Mouse (Mus musculus) intestine, embryonic 14.5 days (tissue): ENCODE results near the gene Tbc1d17. TPM values are rescaled to one million over a fixed set of nuclear protein-coding genes. Genes with fewer than 3 reads are reported as not detected.
A peak's percentile ranks its signal among the peaks of the same experiment; 100 is the strongest.

ENCODE experiments used
- ATAC-seq: fragments of 200-750 bp; cut with Nextera tagmentation; replicated peaks from 2 replicates; pipeline ENCODE4 v1.8.0; 2017; ENCODE audit warnings: low read depth, moderate number of reproducible peaks, moderate TSS enrichment, moderate library complexity; ENCODE audit not compliant: low FRiP score, low TSS enrichment
- DNase-seq: peaks from one replicate; pipeline ENCODE4 v3.0.0-alpha.2; 2018; ENCODE audit warnings: low spot score
- H3K27ac ChIP-seq: fragments of 300-500 bp; sonication (generic); 2 replicates; pipeline ENCODE4 v1.5.1; 2014; ENCODE audit warnings: low read depth, mild to moderate bottlenecking, control low read depth
- H3K27me3 ChIP-seq: fragments of 300-500 bp; sonication (generic); replicated peaks from 2 replicates; pipeline ENCODE4 v1.6.1; 2014; ENCODE audit warnings: low read length, control low read depth; ENCODE audit not compliant: control insufficient read depth, insufficient read depth
- H3K36me3 ChIP-seq: fragments of 300-500 bp; sonication (generic); 2 replicates; pipeline ENCODE4 v1.6.1; 2014; ENCODE audit warnings: low read length, control low read depth; ENCODE audit not compliant: control insufficient read depth, insufficient read depth
- H3K4me1 ChIP-seq: fragments of 300-500 bp; sonication (generic); replicated peaks from 2 replicates; pipeline ENCODE4 v1.6.1; 2014; ENCODE audit warnings: low read length, control low read depth, mixed read lengths; ENCODE audit not compliant: control insufficient read depth, insufficient read depth
- H3K4me2 ChIP-seq: fragments of 300-500 bp; sonication (generic); 2 replicates; pipeline ENCODE4 v1.6.1; 2014; ENCODE audit warnings: low read length
- H3K4me3 ChIP-seq: fragments of 300-500 bp; sonication (generic); 2 replicates; pipeline ENCODE4 v1.5.1; 2014; ENCODE audit warnings: low read depth, low read length, control low read depth, mixed read lengths
- H3K9ac ChIP-seq: fragments of 300-500 bp; sonication (generic); 2 replicates; pipeline ENCODE4 v1.6.1; 2014; ENCODE audit warnings: mild to moderate bottlenecking, low read length
- H3K9me3 ChIP-seq: fragments of 300-500 bp; sonication (generic); 2 replicates; pipeline ENCODE4 v1.6.1; 2016; ENCODE audit warnings: low read length, control low read depth; ENCODE audit not compliant: control insufficient read depth
- WGBS: fragments of 180-500 bp; shearing (Covaris S2); extraction: QIAGEN DNeasy Blood & Tissue Kit; methylation state at CpG from one replicate; pipeline ENCODE4 v1.1.7; 2014; 5-methylcytosine and 5-hydroxymethylcytosine counted together
- polyA plus RNA-seq: library from polyadenylated mRNA; unstranded; fragments of >200 nt; fragmentation: Nextera tagmentation; extraction: Ambion mirVana; gene quantifications from 2 replicates; pipeline ENCODE4 v1.2.1, GENCODE M21; 2014

The Tbc1d17 gene
- polyA plus RNA-seq, 1 experiment from 2014 or later, result 72.4 TPM

DNA sequence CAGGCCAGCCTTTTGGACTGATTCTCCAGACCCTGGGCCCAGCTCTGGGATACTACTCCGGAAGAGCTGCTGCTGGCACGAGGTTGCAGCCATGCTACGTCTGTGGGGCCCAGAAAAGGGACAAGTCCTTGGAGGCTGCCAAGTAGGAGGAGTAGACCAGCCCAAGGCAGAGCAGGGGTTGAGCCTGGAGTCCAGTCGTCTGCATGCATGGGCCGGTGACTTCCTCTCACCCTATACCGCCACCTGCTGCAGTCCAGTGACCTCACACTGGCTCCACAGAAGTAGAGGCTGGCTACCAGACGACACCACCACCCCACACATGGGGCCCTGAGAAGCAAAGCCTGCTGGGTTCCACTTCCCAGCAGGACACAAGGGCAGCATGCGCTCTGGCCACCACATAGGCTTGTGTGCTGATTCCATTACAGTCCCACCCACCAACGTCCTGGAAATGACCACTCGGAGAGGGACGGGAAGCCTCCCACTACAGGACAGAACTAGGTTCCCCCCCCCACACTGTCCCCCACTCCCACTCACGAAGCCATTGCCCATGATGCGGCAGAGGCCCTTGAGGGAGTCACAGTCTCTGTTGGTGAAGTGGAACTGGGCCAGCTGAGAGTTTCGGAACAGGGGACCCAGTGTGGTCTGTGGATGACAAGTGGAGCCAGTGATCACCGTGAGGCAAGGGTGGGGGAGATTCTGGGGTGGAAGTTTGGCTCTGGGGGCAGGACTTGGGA lies 17.6 kb upstream of the Tbc1d17 start:
- peak overlapping the region; percentile 38; the same call in 1 of the 2 replicates for H3K27ac ChIP-seq
- no peaks in the 10 kb centered on the region for H3K9me3 ChIP-seq
- peaks cover 41% of the 10 kb centered on the region for H3K4me1 ChIP-seq
- peaks cover 52% of the 10 kb centered on the region for H3K36me3 ChIP-seq
- ATAC-seq, result no peak
- peak overlapping the region; percentile 79 for H3K4me2 ChIP-seq
- 45% methylated on average over 15 of the region's 15 CpGs for WGBS
- no peaks in the 10 kb centered on the region for H3K27me3 ChIP-seq
- no peak for DNase-seq
- peak overlapping the region; percentile 21; the same call in 1 of the 2 replicates for H3K4me3 ChIP-seq
- H3K9ac ChIP-seq, result peak overlapping the region; percentile 29; the same call in 1 of the 2 replicates

DNA sequence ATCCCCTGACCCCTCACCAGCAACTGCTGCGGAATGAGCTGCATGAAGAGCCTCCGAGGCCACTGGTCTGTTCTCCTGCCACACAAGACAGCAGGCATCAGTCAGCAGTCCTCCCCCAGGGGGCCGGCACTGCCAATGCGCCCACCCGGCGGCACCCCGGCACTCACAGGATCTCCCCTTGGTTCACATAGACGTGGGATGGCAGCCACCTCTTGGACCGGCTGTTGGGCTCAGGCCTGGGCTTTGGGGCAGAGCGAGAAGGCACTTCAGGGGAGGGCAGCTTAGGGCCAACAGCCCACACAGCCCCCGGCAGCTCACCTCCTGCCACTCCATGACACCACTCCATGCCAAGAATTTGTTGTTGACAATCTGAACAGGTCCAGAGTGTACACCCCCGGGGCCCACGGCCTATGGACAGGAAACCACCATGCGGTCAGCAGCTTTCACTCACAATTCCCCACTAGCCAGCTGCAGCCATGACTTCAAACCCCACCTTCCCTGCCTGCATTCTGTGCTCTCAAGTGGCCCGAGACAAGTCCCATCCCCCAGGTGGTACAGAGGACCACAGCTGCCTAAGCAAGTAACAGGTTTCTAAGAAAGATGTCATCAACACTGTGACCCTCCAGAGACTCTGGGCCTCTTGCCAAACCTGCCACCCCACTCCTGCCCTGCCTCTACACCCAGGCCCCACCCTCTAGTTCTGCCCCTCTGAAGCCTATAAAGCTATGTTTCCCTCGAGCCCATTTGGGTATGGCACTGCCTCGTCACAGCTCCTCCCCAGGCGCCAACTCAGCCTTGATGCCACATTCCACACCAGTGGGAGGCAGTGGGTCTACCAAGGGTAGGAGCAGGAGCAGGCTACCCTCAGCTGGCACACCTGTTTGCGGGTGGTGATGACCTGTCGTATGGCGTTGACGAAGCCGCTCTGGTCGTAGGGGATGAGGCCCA lies 16.0 kb upstream of the Tbc1d17 start:
- no peak overlapping the region for H3K9ac ChIP-seq
- DNase-seq (no peak), ATAC-seq (no peak)
- peaks cover 49% of the 10 kb centered on the region for H3K4me1 ChIP-seq
- H3K27ac ChIP-seq, result no peak overlapping the region
- no peaks in the 10 kb centered on the region for H3K9me3 ChIP-seq
- no peaks in the 10 kb centered on the region for H3K27me3 ChIP-seq
- H3K36me3 ChIP-seq, result peaks cover 56% of the 10 kb centered on the region
- WGBS, result 82% methylated on average over 24 of the region's 24 CpGs
- H3K4me2 ChIP-seq, result no peak overlapping the region
- H3K4me3 ChIP-seq, result no peak overlapping the region

DNA sequence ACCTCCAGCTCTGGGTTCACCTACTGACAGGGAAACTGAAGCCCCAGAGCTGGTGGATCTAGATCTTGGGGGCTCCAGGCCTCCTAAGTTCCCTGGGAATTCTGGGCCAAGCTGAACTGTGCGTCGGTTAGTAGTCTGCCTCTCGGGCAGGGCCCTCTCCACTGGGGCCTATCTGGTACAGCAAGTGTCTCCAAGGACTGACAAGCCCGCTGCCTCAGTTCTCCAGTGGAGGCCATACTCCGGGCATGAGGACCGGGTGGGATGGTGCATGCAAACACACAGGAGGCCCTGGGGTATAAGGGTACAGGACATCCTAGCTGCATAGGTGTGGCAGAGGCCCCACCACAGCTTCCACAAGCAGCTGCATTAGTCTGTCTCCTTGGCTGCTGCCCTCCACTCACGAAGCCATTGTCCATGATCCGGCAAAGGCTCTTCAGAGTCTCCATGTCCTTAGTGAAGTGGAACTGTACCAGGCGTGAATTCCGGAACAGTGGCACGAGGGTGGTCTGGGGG lies 15.2 kb upstream of the Tbc1d17 start:
- Histone ChIP-seq H3K36me3 (peaks cover 56% of the 10 kb centered on the region), H3K27ac (no peak overlapping the region)

DNA sequence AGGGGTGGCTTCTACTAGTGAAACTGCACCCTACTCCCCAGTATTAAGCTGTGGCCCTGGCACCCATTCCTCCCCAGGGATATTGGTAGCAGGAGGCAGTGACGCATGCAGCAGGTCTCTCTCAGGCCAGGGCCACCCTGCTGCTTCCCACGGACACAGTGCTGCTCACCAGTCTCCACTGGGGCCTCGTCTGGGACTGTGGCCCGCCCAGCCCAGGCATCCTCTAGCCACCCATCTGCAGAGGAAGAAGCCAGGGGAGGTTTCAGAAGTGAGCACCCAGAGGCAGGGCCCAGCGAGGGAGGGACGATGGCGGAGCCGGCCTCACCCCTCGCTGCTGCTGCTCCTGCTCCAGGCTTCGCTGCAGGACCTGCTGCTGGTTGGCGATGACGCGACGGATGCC lies 14.3 kb upstream of the Tbc1d17 start:
- ATAC-seq (no peak), DNase-seq (no peak)
- no peak overlapping the region for H3K4me2 ChIP-seq
- WGBS, result 87% methylated on average over 14 of the region's 14 CpGs
- no peak overlapping the region for H3K9ac ChIP-seq
- H3K9me3 ChIP-seq, result no peaks in the 10 kb centered on the region
- no peaks in the 10 kb centered on the region for H3K27me3 ChIP-seq
- peaks cover 56% of the 10 kb centered on the region for H3K36me3 ChIP-seq
- no peak overlapping the region for H3K4me3 ChIP-seq
- peaks cover 47% of the 10 kb centered on the region for H3K4me1 ChIP-seq
- no peak overlapping the region for H3K27ac ChIP-seq

More for the DNA sequence above, 15.2 kb upstream of the Tbc1d17 start:
- DNase-seq (no peak), ATAC-seq (no peak)
- Histone ChIP-seq H3K9me3 (no peaks in the 10 kb centered on the region), H3K9ac (no peak overlapping the region), H3K27me3 (no peaks in the 10 kb centered on the region), H3K4me2 (no peak overlapping the region), H3K4me1 (peaks cover 49% of the 10 kb centered on the region), H3K4me3 (no peak overlapping the region)
- WGBS, result 88% methylated on average over 11 of the region's 11 CpGs

- Histone ChIP-seq H3K36me3 (peaks cover 56% of the 10 kb centered on the region), H3K4me2 (no peak overlapping the region), H3K4me3 (no peak overlapping the region), H3K9me3 (no peaks in the 10 kb centered on the region), H3K27ac (no peak overlapping the region), H3K27me3 (no peaks in the 10 kb centered on the region), H3K9ac (no peak overlapping the region), H3K4me1 (peaks cover 47% of the 10 kb centered on the region)
- ATAC-seq, result no peak
- no peak for DNase-seq
- WGBS, result 69% methylated on average over 8 of the region's 8 CpGs
These were observed 13.6 kb upstream of the Tbc1d17 start for GRCm38 (mm10) chr7:44862434-44862833.

GRCm38 (mm10) chr7:44861429-44861816 lies 12.5 kb upstream of the Tbc1d17 start:
- no peaks in the 10 kb centered on the region for H3K27me3 ChIP-seq
- H3K4me1 ChIP-seq, result peaks cover 42% of the 10 kb centered on the region
- H3K36me3 ChIP-seq, result peaks cover 51% of the 10 kb centered on the region
- ATAC-seq (no peak), DNase-seq (no peak)
- no peaks in the 10 kb centered on the region for H3K9me3 ChIP-seq
- H3K27ac ChIP-seq, result no peak overlapping the region
- H3K4me3 ChIP-seq, result no peak overlapping the region
- H3K4me2 ChIP-seq, result no peak overlapping the region
- WGBS, result 83% methylated on average over 14 of the region's 14 CpGs
- H3K9ac ChIP-seq, result no peak overlapping the region

DNA sequence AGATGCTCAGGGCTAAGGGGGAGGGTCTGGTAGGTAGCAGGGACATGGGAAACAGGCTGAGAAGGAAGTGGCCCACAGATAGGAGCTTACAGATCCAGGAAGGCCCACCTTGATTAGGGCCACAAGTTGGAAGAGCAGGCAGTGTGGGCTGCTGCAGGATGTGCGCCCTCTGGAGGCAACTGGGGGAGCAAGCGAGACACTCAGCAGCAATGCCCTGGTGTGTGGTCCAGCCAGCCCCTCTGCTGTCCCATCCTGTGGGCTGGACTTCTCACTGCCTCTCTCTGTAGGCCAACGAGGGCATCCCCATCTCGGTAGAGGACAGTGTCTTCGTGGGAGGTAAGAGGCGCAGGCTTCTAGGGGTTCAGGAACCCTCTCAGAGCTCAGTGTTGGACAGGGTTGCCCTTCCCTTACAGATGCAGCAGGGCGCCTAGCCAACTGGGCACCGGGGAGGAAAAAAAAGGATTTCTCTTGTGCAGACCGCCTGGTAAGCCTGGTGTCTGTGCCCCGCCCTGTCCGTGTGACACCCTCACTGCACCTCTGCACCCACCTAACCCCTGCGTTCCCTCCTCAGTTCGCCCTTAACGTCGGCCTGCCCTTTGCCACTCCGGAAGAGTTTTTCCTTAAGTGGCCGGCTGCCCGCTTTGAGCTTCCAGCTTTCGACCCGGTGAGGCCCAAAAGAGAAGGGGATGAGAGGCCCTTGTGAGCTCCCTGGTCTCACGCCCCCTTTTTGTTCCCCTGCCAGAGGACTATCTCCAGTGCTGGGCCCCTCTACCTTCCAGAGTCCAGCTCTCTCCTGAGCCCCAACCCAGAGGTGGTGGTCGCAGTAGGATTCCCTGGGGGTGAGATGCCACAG lies 11.9 kb upstream of the Tbc1d17 start:
- ATAC-seq (peak; percentile 34; the same call in 1 of the 2 replicates), DNase-seq (peak; percentile 85)
- Histone ChIP-seq H3K36me3 (peaks cover 45% of the 10 kb centered on the region), H3K9ac (no peak overlapping the region), H3K4me1 (peaks cover 38% of the 10 kb centered on the region), H3K9me3 (no peaks in the 10 kb centered on the region), H3K4me2 (no peak overlapping the region), H3K27me3 (no peaks in the 10 kb centered on the region), H3K4me3 (no peak overlapping the region), H3K27ac (peak overlapping the region; percentile 47; the same call in 1 of the 2 replicates)
- 61% methylated on average over 22 of the region's 22 CpGs for WGBS

DNA sequence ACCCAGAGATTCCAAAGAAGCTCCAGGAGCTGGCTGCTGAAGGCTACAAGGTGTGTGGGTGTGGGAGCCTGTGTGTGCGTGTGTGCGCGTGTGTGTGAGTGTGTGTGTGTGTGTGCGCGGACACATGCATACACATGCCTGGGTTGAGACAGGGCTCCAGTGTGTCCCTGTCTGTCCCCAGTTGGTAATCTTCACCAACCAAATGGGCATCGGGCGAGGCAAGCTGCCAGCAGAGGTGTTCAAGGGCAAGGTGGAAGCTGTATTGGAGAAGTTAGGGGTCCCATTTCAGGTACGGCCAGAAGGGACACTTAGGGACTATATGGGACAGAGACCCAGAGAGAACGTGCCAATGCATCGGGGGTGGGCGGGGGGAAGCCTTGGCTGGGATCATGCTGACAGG lies 11.0 kb upstream of the Tbc1d17 start:
- 93% methylated on average over 11 of the region's 11 CpGs for WGBS

More for the DNA sequence above, 11.0 kb upstream of the Tbc1d17 start:
- Histone ChIP-seq H3K4me1 (peaks cover 29% of the 10 kb centered on the region), H3K4me3 (no peak overlapping the region), H3K9me3 (no peaks in the 10 kb centered on the region), H3K27ac (no peak overlapping the region), H3K4me2 (no peak overlapping the region), H3K36me3 (peaks cover 36% of the 10 kb centered on the region), H3K9ac (no peak overlapping the region), H3K27me3 (no peaks in the 10 kb centered on the region)
- ATAC-seq (no peak), DNase-seq (no peak)
